Mouse (Mus musculus) kidney, adult 8-10 months (tissue): ENCODE measurements around the gene Cbarp.

Source experiments
- DNase-seq, 2 experiments: peaks; one replicate each; pipeline ENCODE4 v3.0.0; 2022

The Cbarp gene

GRCm38 (mm10) chr10:80140666-80141035, at the start of gene Cbarp:
TSS of gene Cbarp (minus strand) at chr10:80140835.
- DNase-seq, result no peak

- no peak for DNase-seq
These were observed 49.4 kb upstream of the Cbarp start for GRCm38 (mm10) chr10:80189999-80190398.

- DNase-seq, result no peak
These were observed 47.9 kb upstream of the Cbarp start for GRCm38 (mm10) chr10:80188453-80189024.

GRCm38 (mm10) chr10:80187739-80188138, 47.1 kb upstream of the Cbarp start:
- DNase-seq, result no peak

- DNase-seq, result no peak
These were observed 46.0 kb upstream of the Cbarp start for GRCm38 (mm10) chr10:80186649-80187048.

GRCm38 (mm10) chr10:80182547-80182946, 41.9 kb upstream of the Cbarp start:
- no peak for DNase-seq

- no peak for DNase-seq
These were observed 40.2 kb upstream of the Cbarp start for GRCm38 (mm10) chr10:80180823-80181222.

GRCm38 (mm10) chr10:80180288-80180687, 39.7 kb upstream of the Cbarp start:
- DNase-seq, result no peak

GRCm38 (mm10) chr10:80179068-80180051, 38.7 kb upstream of the Cbarp start, which contains the start of gene Efna2:
TSS of gene Efna2 (plus strand) at chr10:80179482.
- peak in 1 of 2 experiments; percentile 12 for DNase-seq

- peak in 1 of 2 experiments; percentile 5 for DNase-seq
These were observed 37.0 kb upstream of the Cbarp start for GRCm38 (mm10) chr10:80177441-80178279.

GRCm38 (mm10) chr10:80176270-80176834, 35.7 kb upstream of the Cbarp start:
- peak; percentile 21 to 23 for DNase-seq

- peak; percentile 24 to 42 for DNase-seq
These were observed 35.1 kb upstream of the Cbarp start for GRCm38 (mm10) chr10:80175536-80176269.

- peak; percentile 13 to 48 for DNase-seq
These were observed 34.1 kb upstream of the Cbarp start for GRCm38 (mm10) chr10:80174705-80175104.

- peak in 1 of 2 experiments; percentile 18 for DNase-seq
These were observed 33.5 kb upstream of the Cbarp start for GRCm38 (mm10) chr10:80173955-80174640.

GRCm38 (mm10) chr10:80173358-80173757, 32.7 kb upstream of the Cbarp start:
- DNase-seq, result no peak

- DNase-seq, result peak; percentile 89 to 90
These were observed 32.1 kb upstream of the Cbarp start, which contains the start of gene 1600002K03Rik for GRCm38 (mm10) chr10:80172527-80173292. TSS of gene 1600002K03Rik (plus strand) at chr10:80172944.

- peak; percentile 20 to 28 for DNase-seq
These were observed 31.3 kb upstream of the Cbarp start for GRCm38 (mm10) chr10:80171760-80172526.

- no peak for DNase-seq
These were observed 30.6 kb upstream of the Cbarp start for GRCm38 (mm10) chr10:80171252-80171651.

GRCm38 (mm10) chr10:80170601-80171021, 30.0 kb upstream of the Cbarp start:
- DNase-seq, result peak in 1 of 2 experiments; percentile 15
